Mouse (Mus musculus) neural tube, embryonic 10.5 days (tissue): Measurements from ENCODE around the gene Zfp280c.

Experiments used
- DNase-seq: peaks from one replicate; pipeline ENCODE4 v3.0.0-alpha.2; 2017; ENCODE audit warnings: low spot score; ENCODE audit errors: extremely low spot score

Zfp280c gene

GRCm38 (mm10) chrX:48594099-48594760 lies at the start of gene Zfp280c:
Gene Zfp280c, minus strand, starts transcription at chrX:48594504.
- DNase-seq: peak; percentile 71

- no peak for DNase-seq
Observed at GRCm38 (mm10) chrX:48637032-48637431, 42.7 kb upstream of the Zfp280c start.

GRCm38 (mm10) chrX:48624054-48624420 lies 29.7 kb upstream of the Zfp280c start:
- no peak for DNase-seq

GRCm38 (mm10) chrX:48623379-48624053 lies 29.2 kb upstream of the Zfp280c start, which contains the start of gene Slc25a14:
Gene Slc25a14, plus strand, starts transcription at chrX:48623413.
- peak; percentile 70 for DNase-seq

GRCm38 (mm10) chrX:48623049-48623378 lies 28.7 kb upstream of the Zfp280c start:
- no peak for DNase-seq

- no peak for DNase-seq
Observed at GRCm38 (mm10) chrX:48604872-48605271, 10.6 kb upstream of the Zfp280c start.

GRCm38 (mm10) chrX:48596906-48597305 lies 2.6 kb upstream of the Zfp280c start:
- no peak for DNase-seq

GRCm38 (mm10) chrX:48596053-48596452 lies 1.7 kb upstream of the Zfp280c start:
- no peak for DNase-seq

DNA sequence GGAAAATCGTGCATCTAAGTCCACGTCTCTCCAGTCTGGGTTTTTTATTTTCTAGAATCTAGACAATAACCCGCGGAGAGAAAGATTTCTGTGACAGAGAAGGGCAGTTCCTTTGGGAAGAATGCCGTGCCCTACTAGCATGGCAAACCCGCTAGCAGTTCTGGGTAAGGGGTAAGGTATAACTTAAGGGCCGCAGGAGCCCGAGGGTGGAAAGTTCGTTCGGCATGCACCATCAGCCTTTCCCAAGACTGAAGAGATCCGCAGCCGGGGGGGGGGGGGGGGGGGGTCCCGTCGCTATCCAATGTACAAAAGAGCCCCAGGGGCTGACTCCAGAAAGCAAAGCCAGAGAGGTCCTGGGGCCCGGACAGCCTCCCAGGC lies 594 bp downstream of the Zfp280c start:
- DNase-seq: no peak

DNA sequence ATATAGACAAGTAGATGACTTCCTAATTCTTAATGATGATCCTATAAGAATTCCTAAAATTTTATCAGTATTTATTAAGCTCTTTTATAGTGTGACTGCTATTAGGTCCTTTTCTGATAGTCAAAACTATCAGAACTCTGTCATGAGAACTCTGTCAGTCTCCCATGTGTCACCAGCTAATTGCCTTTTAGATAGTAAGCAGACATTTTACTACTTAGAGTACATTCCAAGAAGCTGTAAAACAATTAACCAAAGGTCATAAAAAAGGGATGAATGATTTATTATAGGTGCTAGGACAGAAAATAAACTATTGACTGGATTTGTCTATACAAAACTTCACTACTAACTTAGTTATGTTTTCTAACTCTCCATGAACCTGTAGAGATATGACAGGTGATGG lies 11.0 kb downstream of the Zfp280c start:
- no peak for DNase-seq

- peak; percentile 57 for DNase-seq
Observed at GRCm38 (mm10) chrX:48532175-48532574, 62.1 kb downstream of the Zfp280c start.

DNA sequence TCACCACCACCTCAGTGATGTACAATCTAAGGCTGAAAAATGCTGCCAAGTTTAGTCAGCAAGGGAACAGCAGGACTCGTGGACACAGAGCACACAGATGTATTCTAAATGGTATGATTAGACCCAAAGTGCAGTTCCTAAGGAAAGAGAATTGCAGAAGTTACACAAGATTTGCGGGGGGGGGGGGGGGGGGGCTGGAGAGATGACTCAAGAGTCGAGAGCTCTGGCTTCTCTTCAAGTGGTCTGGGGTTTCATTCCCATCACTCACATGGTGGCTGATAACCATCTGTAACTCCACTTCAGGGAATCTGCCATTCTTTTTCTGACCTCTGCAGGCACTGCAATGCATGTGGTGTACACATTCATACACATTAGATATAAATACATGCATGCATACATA lies 67.9 kb downstream of the Zfp280c start:
- DNase-seq: no peak

- DNase-seq: no peak
Observed at GRCm38 (mm10) chrX:48525866-48526265, 68.4 kb downstream of the Zfp280c start.

- DNase-seq: no peak
Observed at GRCm38 (mm10) chrX:48525332-48525731, 69.0 kb downstream of the Zfp280c start.

DNA sequence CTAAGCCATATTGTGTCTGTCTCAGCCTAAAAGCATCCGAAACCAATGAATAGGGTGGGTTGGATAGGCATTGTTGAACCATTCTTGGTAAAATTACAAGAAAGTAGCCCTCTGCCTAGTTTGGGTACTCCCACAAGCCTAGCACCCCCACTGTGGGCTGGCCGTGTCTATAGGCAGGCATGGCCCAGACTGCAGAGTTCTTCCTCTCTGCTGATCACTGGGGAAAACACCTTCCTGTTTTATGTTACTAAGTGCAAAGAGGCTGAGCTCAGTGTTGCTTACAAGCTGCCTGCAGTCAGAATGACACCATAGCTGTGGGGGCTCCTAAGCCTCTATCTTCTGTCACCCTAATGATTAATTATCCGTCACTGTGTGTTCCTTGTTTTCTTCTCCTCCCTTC lies 70.8 kb downstream of the Zfp280c start:
- DNase-seq: no peak

DNA sequence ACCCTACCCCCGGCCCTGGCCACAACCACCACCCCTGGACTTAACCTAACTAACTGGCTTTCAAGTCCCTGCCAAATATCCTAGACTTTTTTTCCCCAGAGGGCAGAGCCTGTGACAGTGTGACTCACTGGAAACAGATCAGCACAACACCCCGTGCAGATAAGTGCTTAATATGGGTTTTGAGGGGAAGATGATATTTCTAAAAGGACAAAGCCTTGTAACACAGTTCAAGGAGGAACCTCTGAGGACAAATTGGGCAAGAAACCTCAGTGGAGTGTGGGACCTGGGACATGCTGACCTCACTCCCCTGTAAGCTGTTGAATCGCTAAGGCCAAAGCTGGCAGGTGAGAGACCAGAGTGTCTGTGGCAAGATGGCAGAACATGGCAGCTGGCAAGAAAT lies 72.7 kb downstream of the Zfp280c start:
- DNase-seq: no peak

DNA sequence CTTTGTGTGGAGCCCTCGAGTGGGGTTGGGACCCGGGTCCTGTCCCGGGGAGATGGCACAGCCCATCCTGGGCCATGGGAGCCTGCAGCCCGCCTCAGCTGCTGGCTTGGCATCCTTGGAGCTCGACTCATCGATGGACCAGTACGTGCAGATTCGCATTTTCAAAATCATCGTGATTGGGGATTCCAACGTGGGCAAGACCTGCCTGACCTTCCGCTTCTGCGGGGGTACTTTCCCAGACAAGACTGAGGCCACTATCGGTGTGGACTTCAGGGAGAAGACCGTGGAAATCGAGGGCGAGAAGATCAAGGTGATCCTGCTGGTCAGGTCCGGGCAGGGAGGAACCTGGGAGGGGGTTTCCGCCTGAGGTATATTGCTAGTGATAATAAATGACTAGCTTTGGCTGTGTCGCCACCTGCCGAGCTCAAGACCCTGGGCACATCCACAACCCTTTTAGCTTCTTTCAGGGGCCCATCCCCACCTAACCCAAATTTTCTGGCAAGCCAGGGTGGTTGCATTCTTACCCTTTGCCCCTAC lies 74.7 kb downstream of the Zfp280c start:
- DNase-seq: peak; percentile 14

GRCm38 (mm10) chrX:48518808-48519548 lies 75.3 kb downstream of the Zfp280c start, which contains the start of gene Rab33a:
Gene Rab33a, plus strand, starts transcription at chrX:48519285.
- DNase-seq: peak; percentile 44

DNA sequence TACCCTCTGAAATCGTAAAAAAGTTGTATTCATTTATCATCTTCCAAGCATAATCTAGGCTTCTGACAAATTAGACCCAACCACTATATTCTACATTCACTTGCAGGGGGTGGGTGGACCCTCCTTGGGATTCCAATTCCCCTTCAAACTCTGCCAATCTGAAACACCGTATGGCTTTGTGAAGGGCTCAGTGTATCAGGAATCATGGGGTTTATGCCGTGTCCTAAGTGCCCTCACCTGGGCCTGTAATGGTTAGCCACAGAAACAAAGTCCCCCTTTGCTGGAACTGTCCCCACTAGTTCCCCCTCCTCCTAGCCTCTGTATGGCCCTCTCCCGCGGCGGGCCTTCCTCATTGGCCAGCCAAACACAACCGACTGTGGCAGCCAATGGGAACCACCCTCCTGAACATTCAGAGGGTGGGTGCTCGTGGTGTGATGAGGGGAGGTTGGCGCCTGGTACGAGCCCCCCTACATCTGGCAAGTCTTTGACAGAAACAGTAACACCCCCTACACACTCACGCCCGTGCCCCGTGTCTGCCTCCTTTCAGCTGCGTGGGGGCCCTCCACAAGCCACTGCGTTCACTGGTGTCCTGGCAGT lies 76.0 kb downstream of the Zfp280c start:
- DNase-seq: no peak

- DNase-seq: no peak
Observed at GRCm38 (mm10) chrX:48513824-48514223, 80.5 kb downstream of the Zfp280c start.

DNA sequence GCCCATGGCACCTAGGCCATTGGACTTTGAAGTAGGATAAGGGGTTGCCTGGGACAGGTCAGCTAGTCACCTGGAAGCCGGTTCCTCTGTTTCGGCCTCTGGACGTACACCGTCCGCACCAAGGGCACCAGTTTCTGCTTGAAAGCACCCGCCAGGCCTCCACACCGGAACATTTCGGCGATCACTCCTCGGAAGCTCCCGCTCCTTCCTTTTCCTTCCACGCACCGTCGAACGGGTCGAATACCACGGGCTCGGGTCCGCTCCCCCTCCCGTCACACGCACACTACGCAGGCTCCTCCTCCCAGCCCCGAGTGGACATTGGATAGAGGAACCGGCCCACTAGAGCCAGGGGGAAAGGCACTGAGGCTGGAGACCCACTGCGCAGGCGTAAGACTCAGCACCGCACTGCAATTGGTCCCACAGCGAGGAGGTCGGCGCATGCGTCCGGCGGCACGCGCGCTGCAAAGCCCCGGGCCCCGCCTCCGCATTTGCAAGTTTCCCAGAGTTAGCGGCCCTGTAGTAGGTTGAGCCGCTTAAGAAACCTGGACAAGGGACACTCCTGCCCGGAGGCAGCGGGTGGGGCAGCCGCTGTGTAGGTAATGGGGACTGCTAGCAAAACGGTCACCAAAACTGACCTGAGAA lies 81.0 kb downstream of the Zfp280c start, which contains the start of gene Aifm1:
Gene Aifm1 (minus strand): TSS at position 398 of the 642 bp plus-strand sequence.
- DNase-seq: peak; percentile 83
